Mouse (Mus musculus): ENCODE data around the gene Gli2.

Gene Gli2

GRCm38 (mm10) chr1:118799322-118800116 is 253.9 kb downstream of the Gli2 start:
- no peak for DNase-seq (ENCODE audit: low spot score in 2 of 2)

GRCm38 (mm10) chr1:118795415-118796167 is 257.8 kb downstream of the Gli2 start:
- DNase-seq (ENCODE audit: low spot score in 2 of 2), result no peak

GRCm38 (mm10) chr1:118789871-118790270 is 263.5 kb downstream of the Gli2 start:
- no peak for DNase-seq (ENCODE audit: low spot score in 2 of 2)

GRCm38 (mm10) chr1:118789468-118789867 is 264.0 kb downstream of the Gli2 start:
- no peak for DNase-seq (ENCODE audit: low spot score in 2 of 2)

GRCm38 (mm10) chr1:118788813-118789212 is 264.6 kb downstream of the Gli2 start:
- no peak for DNase-seq (ENCODE audit: low spot score in 2 of 2)

GRCm38 (mm10) chr1:118787486-118787885 is 265.9 kb downstream of the Gli2 start:
- no peak for DNase-seq (ENCODE audit: low spot score in 2 of 2)

Data from frontal cortex, postnatal 36 days (tissue).